Mouse (Mus musculus) limb, embryonic 14.5 days (tissue): ENCODE measurements around the gene Pcgf1. TPM values are rescaled to one million over a fixed set of nuclear protein-coding genes. Genes with fewer than 3 reads are reported as not detected.

ENCODE experiments used
- ATAC-seq: fragments of 200-750 bp; cut with Nextera tagmentation; 2 replicates; pipeline ENCODE4 v1.8.0; 2017; ENCODE audit warnings: low read depth, moderate number of reproducible peaks, moderate TSS enrichment; ENCODE audit not compliant: low FRiP score
- DNase-seq: peaks from one replicate; pipeline ENCODE4 v3.0.0-alpha.2; 2015; ENCODE audit warnings: low spot score
- H3K27ac ChIP-seq: fragments of 300-500 bp; sonication (generic); replicated peaks from 2 replicates; pipeline ENCODE4 v1.5.1; 2014; ENCODE audit warnings: low read depth, mild to moderate bottlenecking, low read length, moderate library complexity, mixed read lengths
- H3K27me3 ChIP-seq: fragments of 300-500 bp; sonication (generic); 2 replicates; pipeline ENCODE4 v1.6.1; 2014; ENCODE audit warnings: low read length, mixed read lengths; ENCODE audit not compliant: control insufficient read depth, insufficient read depth
- H3K36me3 ChIP-seq: fragments of 300-500 bp; sonication (generic); 2 replicates; pipeline ENCODE4 v1.6.1; 2014; ENCODE audit warnings: mild to moderate bottlenecking, low read length, moderate library complexity, mixed read lengths; ENCODE audit not compliant: control insufficient read depth, insufficient read depth
- H3K4me1 ChIP-seq: fragments of 300-500 bp; sonication (generic); 2 replicates; pipeline ENCODE4 v1.6.1; 2014; ENCODE audit warnings: antibody characterized with exemption, low read length, mixed read lengths; ENCODE audit not compliant: control insufficient read depth, insufficient read depth
- H3K4me2 ChIP-seq: fragments of 300-500 bp; sonication (generic); replicated peaks from 2 replicates; pipeline ENCODE4 v1.6.1; 2014; ENCODE audit warnings: low read depth, mild to moderate bottlenecking, low read length, moderate library complexity; ENCODE audit not compliant: severe bottlenecking
- H3K4me3 ChIP-seq: fragments of 300-500 bp; sonication (generic); replicated peaks from 2 replicates; pipeline ENCODE4 v1.5.1; 2014; ENCODE audit warnings: low read length
- H3K9ac ChIP-seq: fragments of 300-500 bp; sonication (generic); 2 replicates; pipeline ENCODE4 v1.6.1; 2014; ENCODE audit warnings: mild to moderate bottlenecking, low read depth, low read length, moderate library complexity; ENCODE audit not compliant: severe bottlenecking
- H3K9me3 ChIP-seq: fragments of 300-500 bp; sonication (generic); 2 replicates; pipeline ENCODE4 v1.6.1; 2016; ENCODE audit warnings: low read length; ENCODE audit not compliant: control insufficient read depth
- POLR2A ChIP-seq: fragments of 200-500 bp; IDR thresholded peaks from 2 replicates; pipeline ENCODE4 v1.8.0; 2012; ENCODE audit warnings: inconsistent platforms, mild to moderate bottlenecking, moderate library complexity, borderline replicate concordance; ENCODE audit not compliant: insufficient read depth, insufficient read length; ENCODE audit errors: extremely low read depth
- WGBS: fragments of 180-500 bp; shearing (Covaris S2); extraction: QIAGEN DNeasy Blood & Tissue Kit; methylation state at CpG from one replicate; pipeline ENCODE4 v1.1.7; 2014; 5-methylcytosine and 5-hydroxymethylcytosine counted together
- polyA plus RNA-seq, 2 experiments: library from polyadenylated mRNA; depleted of rRNA in 1 of 2; stranded (reverse) in 1 of 2; unstranded in 1 of 2; fragments of >200 nt; fragmentation: Nextera tagmentation in 1 of 2; extraction: Ambion mirVana in 1 of 2; gene quantifications; 2 replicates each; pipeline versions ENCODE4 v1.2.1 to v1.2.3; 2012 to 2014

Gene Pcgf1
- polyA plus RNA-seq, 2 experiments: 28.2 to 49.8 TPM

GRCm38 (mm10) chr6:83033249-83034185, 44.2 kb upstream of the Pcgf1 start, which contains the start of the genes Dok1 and Loxl3:
Gene Dok1, minus strand, starts transcription at chr6:83033471.
Gene Loxl3, plus strand, starts transcription at chr6:83034173.
- Histone ChIP-seq H3K4me2 (peak within 1 kb of the TSS; percentile 80), H3K4me1 (peaks cover 21% of the 10 kb centered on the region), H3K36me3 (peaks cover 3% of the 10 kb centered on the region), H3K9me3 (no peaks in the 10 kb centered on the region), H3K27ac (peak within 1 kb of the TSS; percentile 91), H3K27me3 (peaks cover 7% of the 10 kb centered on the region; the same call in 1 of the 2 replicates), H3K9ac (peak within 1 kb of the TSS; percentile 55), H3K4me3 (peak within 1 kb of the TSS; percentile 64)
- DNase-seq (peak; percentile 84), ATAC-seq (peak; percentile 86)
- TF ChIP-seq POLR2A: 0 out of 2 replicates have a peak, but pooled peaks have one; percentile 10
- WGBS: under 1% methylated on average over 43 of the region's 51 CpGs

DNA sequence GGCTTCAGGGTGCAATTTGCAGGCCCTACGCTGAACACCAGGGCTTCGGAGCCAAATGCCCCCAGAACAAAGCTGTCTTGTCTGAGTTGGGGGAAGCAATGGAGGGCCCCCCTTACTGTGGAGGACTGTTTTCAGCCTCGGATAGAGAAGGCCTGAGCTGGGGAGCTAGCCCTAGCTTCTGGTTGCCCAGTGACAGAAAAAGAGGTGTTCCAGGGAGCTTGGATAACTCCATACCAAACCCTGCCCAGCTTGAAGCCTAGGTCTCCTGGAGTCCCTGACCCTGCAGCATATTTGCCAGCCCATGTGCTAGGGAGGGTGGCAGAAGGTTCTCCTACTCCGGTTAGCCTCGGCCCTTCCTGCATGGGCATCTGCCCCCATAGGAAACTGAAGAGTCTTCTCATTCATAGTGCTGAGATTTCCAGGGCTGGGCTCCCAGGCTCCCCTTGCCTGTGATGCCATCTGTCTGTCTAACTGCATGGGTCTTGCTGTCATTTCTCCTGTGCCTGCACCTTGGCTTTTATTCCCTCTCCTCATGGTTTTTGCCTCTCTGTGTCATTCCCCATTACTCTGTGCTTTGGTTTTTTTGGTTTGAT, 43.1 kb upstream of the Pcgf1 start:
- TF ChIP-seq POLR2A: no peak
- H3K9ac ChIP-seq: peak overlapping the region; percentile 55
- 21% methylated on average over 5 of the region's 5 CpGs for WGBS
- peak overlapping the region; percentile 91; the same call in 1 of the 2 replicates for H3K27ac ChIP-seq
- peaks cover 7% of the 10 kb centered on the region; the same call in 1 of the 2 replicates for H3K27me3 ChIP-seq
- ATAC-seq (no peak), DNase-seq (no peak)
- peaks cover 24% of the 10 kb centered on the region for H3K4me1 ChIP-seq
- no peaks in the 10 kb centered on the region for H3K9me3 ChIP-seq
- H3K4me3 ChIP-seq: peak overlapping the region; percentile 64
- H3K4me2 ChIP-seq: peak overlapping the region; percentile 80
- peaks cover 3% of the 10 kb centered on the region for H3K36me3 ChIP-seq

DNA sequence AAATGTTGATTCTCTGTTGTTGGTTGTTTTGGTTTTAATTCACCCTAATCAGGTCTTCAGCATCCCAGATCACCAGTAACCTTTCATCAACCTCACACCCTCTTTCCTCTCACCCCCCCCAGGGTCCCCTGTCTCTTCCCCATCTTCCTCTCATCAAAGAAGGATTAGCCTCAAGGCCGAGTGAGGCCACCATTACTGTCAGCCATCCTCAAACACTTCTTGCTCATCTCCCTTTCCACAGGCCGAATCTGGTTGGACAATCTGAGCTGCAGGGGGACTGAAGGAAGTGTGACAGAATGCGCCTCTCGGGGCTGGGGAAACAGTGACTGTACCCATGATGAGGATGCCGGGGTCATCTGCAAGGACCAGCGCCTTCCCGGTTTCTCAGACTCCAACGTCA, 40.5 kb upstream of the Pcgf1 start:
- no peaks in the 10 kb centered on the region for H3K9me3 ChIP-seq
- H3K4me2 ChIP-seq: no peak overlapping the region
- no peak for TF ChIP-seq POLR2A
- no peak for DNase-seq
- H3K9ac ChIP-seq: no peak overlapping the region
- no peak overlapping the region for H3K4me3 ChIP-seq
- H3K27ac ChIP-seq: no peak overlapping the region
- WGBS: 76% methylated on average over 8 of the region's 8 CpGs
- peaks cover 4% of the 10 kb centered on the region; the same call in 1 of the 2 replicates for H3K36me3 ChIP-seq
- no peak for ATAC-seq
- no peaks in the 10 kb centered on the region for H3K27me3 ChIP-seq
- H3K4me1 ChIP-seq: peaks cover 24% of the 10 kb centered on the region

DNA sequence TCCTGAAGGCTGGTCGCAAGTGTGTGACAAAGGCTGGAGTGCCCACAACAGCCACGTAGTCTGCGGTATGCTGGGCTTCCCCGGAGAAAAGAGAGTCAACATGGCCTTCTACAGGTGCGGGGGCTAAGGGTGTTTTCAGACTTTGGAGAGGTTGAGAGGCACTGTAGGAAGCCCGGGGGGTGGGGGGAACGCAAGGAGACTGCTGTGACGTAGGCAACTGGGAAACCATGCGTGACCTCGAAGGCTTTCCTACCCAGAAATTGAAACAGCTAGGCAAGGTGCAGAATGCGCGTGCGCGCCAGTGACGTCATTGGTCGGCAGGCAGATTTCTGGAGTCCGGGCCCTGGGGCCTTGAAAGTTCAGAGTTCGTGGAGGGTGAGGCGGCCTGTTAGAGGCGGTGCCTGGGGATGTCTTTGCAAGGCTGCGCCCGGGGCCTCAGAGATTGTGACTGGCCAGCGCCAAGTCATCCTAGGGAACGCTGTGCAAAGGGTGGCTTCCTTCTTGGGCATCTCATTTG, 39.1 kb upstream of the Pcgf1 start:
- H3K27me3 ChIP-seq: no peaks in the 10 kb centered on the region
- H3K4me1 ChIP-seq: peaks cover 19% of the 10 kb centered on the region
- H3K9ac ChIP-seq: 0 out of 2 replicates have a peak overlapping the region, but pooled peaks have one; percentile 25
- no peak overlapping the region for H3K27ac ChIP-seq
- ATAC-seq: peak; percentile 50
- 0 out of 2 replicates have a peak overlapping the region, but pooled peaks have one; percentile 6 for H3K4me3 ChIP-seq
- peak; percentile 54 for DNase-seq
- 10% methylated on average over 24 of the region's 24 CpGs for WGBS
- peak overlapping the region; percentile 35 for H3K4me2 ChIP-seq
- H3K9me3 ChIP-seq: no peaks in the 10 kb centered on the region
- peaks cover 4% of the 10 kb centered on the region; the same call in 1 of the 2 replicates for H3K36me3 ChIP-seq
- TF ChIP-seq POLR2A: no peak

- Histone ChIP-seq H3K4me1 (peaks cover 8% of the 10 kb centered on the region), H3K36me3 (peaks cover 4% of the 10 kb centered on the region; the same call in 1 of the 2 replicates), H3K4me2 (no peak overlapping the region), H3K9ac (no peak overlapping the region), H3K9me3 (no peaks in the 10 kb centered on the region), H3K4me3 (no peak overlapping the region), H3K27ac (no peak overlapping the region), H3K27me3 (no peaks in the 10 kb centered on the region)
- ATAC-seq (no peak), DNase-seq (no peak)
- 76% methylated on average over 5 of the region's 5 CpGs for WGBS
- no peak for TF ChIP-seq POLR2A
Observed at GRCm38 (mm10) chr6:83040601-83041000, 37.1 kb upstream of the Pcgf1 start.
